Mouse (Mus musculus) T-helper 1 cell (primary cell): ENCODE results near the gene Ttc8.

Experiments
- in situ Hi-C: fragments of 300-600 bp; cut with MboI, MseI; formaldehyde crosslinking; loops from one replicate; pipeline ENCODE4 v1.15.1; 2025; ENCODE audit warnings: high pct_unique_total_duplicates

Ttc8 gene

DNA sequence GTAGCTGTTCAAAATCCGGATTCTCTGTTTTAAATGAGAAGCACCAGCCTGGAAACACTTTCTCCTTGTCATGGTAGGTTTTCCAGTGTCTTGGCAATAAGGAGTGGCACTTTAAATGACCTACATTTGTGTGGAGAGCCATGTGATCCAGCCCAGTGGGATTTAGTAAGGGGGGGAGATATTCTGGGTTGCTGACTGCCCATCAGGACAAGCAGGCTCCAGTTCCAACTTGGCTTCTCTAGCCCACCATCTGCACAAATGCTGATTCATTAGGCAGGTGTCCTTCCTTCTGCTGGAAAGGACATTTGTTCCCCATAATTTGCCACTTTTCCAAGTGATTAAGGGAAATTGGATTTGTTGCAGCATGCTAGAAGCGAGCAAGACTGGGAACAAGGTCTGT lies 105.9 kb downstream of the Ttc8 start:
- in situ Hi-C loops: no loop called here

DNA sequence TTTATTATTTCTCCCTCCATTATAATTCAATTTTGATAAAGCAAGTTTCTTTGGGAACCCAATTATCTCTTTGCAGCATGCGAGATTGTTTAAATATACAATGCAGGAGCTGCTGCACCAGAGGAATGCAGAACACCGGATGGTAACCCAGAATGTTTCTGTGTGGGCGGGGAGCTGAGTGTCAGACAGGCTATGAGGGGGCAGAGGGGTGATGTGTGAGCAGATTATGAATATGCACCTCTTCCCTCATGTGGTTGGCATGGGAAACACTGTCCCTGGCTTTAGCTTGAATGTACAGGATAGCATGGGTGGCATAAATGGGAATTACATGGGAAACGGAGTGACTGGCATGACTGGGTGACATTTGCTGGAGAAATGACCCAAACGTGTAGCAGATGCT lies 108.3 kb downstream of the Ttc8 start:
- in situ Hi-C loops: no loop called here

DNA sequence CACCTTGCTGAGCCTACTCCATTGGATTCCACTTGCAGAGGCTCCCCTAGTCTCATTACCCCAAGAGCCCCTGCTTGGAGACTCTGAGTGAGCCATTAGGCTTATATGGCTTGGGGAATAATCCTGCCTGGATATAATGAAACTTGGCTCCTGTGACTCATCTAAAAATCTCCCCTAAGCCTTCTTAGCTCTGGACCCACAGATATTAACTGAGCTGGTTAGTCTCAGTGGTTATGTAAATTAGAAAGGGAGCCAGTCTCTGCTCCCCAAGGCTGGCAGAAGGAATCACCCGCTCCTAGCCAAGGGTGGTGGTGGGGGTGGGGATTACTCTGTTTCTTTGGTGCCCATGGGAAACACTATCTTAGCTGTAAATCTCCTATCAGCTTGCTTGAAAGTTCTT lies 109.6 kb downstream of the Ttc8 start:
- in situ Hi-C loops: no loop called here
